ENCODE assay signal across 7 mouse cellular contexts in genomic region chr5:137031076-137032032, GRCm38 (mm10). TPM values are rescaled to one million over a fixed set of nuclear protein-coding genes. Genes with fewer than 3 reads are reported as not detected.
A peak's percentile ranks its signal among the peaks of the same experiment; 100 is the strongest.
DNase-seq lines count a peak whose midpoint lies in the region; ATAC-seq and TF ChIP-seq lines count a peak whose summit lies in the region.

No protein-coding gene starts in this region.

- no peak overlapping the region for H3K9ac ChIP-seq in embryonic facial prominence, embryonic 12.5 days
- peak overlapping the region; percentile 71 for H3K9ac ChIP-seq in hindbrain, embryonic 16.5 days (ENCODE audit: low read depth, low read length)
- no peak overlapping the region for H3K9ac ChIP-seq in liver, postnatal 0 days (replicated peaks)
- no peak overlapping the region for H3K9ac ChIP-seq in stomach, postnatal 0 days (ENCODE audit: low read length)

- H3K36me3 ChIP-seq in embryonic facial prominence, embryonic 12.5 days, result no peaks in the 10 kb centered on the region
- no peaks in the 10 kb centered on the region for H3K36me3 ChIP-seq in hindbrain, embryonic 16.5 days (ENCODE audit: control insufficient read depth, insufficient read depth, low read length)
- H3K36me3 ChIP-seq in liver, postnatal 0 days (replicated peaks; ENCODE audit: insufficient read depth, low read length), result peaks cover 4% of the 10 kb centered on the region
- no peaks in the 10 kb centered on the region; the same call in 1 of the 2 replicates for H3K36me3 ChIP-seq in stomach, postnatal 0 days (ENCODE audit: control insufficient read depth, insufficient read depth, low read length)

- H3K27me3 ChIP-seq in embryonic facial prominence, embryonic 12.5 days, result peaks cover 65% of the 10 kb centered on the region
- peaks cover 25% of the 10 kb centered on the region for H3K27me3 ChIP-seq in hindbrain, embryonic 16.5 days (replicated peaks; ENCODE audit: control insufficient read depth, insufficient read depth, low read length)
- H3K27me3 ChIP-seq in liver, postnatal 0 days (ENCODE audit: insufficient read depth, low read length), result peaks cover 61% of the 10 kb centered on the region
- peaks cover 27% of the 10 kb centered on the region for H3K27me3 ChIP-seq in stomach, postnatal 0 days (ENCODE audit: control insufficient read depth, insufficient read depth, low read length)

- H3K4me2 ChIP-seq in embryonic facial prominence, embryonic 12.5 days (replicated peaks), result peak overlapping the region; percentile 99
- peak overlapping the region; percentile 95 for H3K4me2 ChIP-seq in hindbrain, embryonic 16.5 days (ENCODE audit: low read length)
- H3K4me2 ChIP-seq in liver, postnatal 0 days (ENCODE audit: low read depth, low read length), result peak overlapping the region; percentile 76
- H3K4me2 ChIP-seq in stomach, postnatal 0 days (replicated peaks; ENCODE audit: low read depth), result peak overlapping the region; percentile 91

- TF ChIP-seq EP300 in liver, postnatal 0 days (IDR thresholded peaks at IDR 0.05; ENCODE audit: low read depth), result no peak
- TF ChIP-seq EP300 in stomach, postnatal 0 days (optimal IDR thresholded peaks at IDR 0.05), result no peak

- no peaks in the 10 kb centered on the region for H3K9me3 ChIP-seq in embryonic facial prominence, embryonic 12.5 days
- H3K9me3 ChIP-seq in hindbrain, embryonic 16.5 days (ENCODE audit: control insufficient read depth, low read length), result no peaks in the 10 kb centered on the region
- no peaks in the 10 kb centered on the region for H3K9me3 ChIP-seq in liver, postnatal 0 days (ENCODE audit: low read length)
- H3K9me3 ChIP-seq in stomach, postnatal 0 days (ENCODE audit: control insufficient read depth, low read length), result no peaks in the 10 kb centered on the region

- H3K4me1 ChIP-seq in embryonic facial prominence, embryonic 12.5 days, result peaks cover 33% of the 10 kb centered on the region
- H3K4me1 ChIP-seq in hindbrain, embryonic 16.5 days (ENCODE audit: control insufficient read depth, insufficient read depth, low read depth, low read length), result peaks cover 20% of the 10 kb centered on the region
- peaks cover 28% of the 10 kb centered on the region for H3K4me1 ChIP-seq in liver, postnatal 0 days (ENCODE audit: insufficient read depth)
- peaks cover 11% of the 10 kb centered on the region for H3K4me1 ChIP-seq in stomach, postnatal 0 days (replicated peaks; ENCODE audit: control insufficient read depth, insufficient read depth)

- peak overlapping the region; percentile 45 for H3K4me3 ChIP-seq in embryonic facial prominence, embryonic 12.5 days
- peak overlapping the region; percentile 53 for H3K4me3 ChIP-seq in hindbrain, embryonic 16.5 days (ENCODE audit: low read length)
- H3K4me3 ChIP-seq in liver, postnatal 0 days (ENCODE audit: low read depth, low read length), result peak overlapping the region; percentile 39
- H3K4me3 ChIP-seq in stomach, postnatal 0 days (ENCODE audit: low read depth, low read length), result peak overlapping the region; percentile 39

- ATAC-seq in embryonic facial prominence, embryonic 12.5 days (ENCODE audit: insufficient number of reproducible peaks, insufficient read depth, low FRiP score, low TSS enrichment), result no peak
- no peak for ATAC-seq in hindbrain, embryonic 16.5 days
- ATAC-seq in liver, postnatal 0 days, result no peak
- no peak for ATAC-seq in stomach, postnatal 0 days (ENCODE audit: low FRiP score, low TSS enrichment)

- no peak overlapping the region for H3K27ac ChIP-seq in embryonic facial prominence, embryonic 12.5 days
- no peak overlapping the region; the same call in 1 of the 2 replicates for H3K27ac ChIP-seq in hindbrain, embryonic 16.5 days (ENCODE audit: low read depth, low read length)
- H3K27ac ChIP-seq in liver, postnatal 0 days (ENCODE audit: low read depth), result no peak overlapping the region
- H3K27ac ChIP-seq in stomach, postnatal 0 days (replicated peaks), result no peak overlapping the region

- WGBS in embryonic facial prominence, embryonic 12.5 days, result under 1% methylated on average over 78 of the region's 78 CpGs
- under 1% methylated on average over 77 of the region's 78 CpGs for WGBS in hindbrain, embryonic 16.5 days
- 3% methylated on average over 78 of the region's 78 CpGs for WGBS in liver, postnatal 0 days (ENCODE audit: insufficient replicate concordance)
- 2% methylated on average over 78 of the region's 78 CpGs for WGBS in stomach, postnatal 0 days

- DNase-seq in ovary, postnatal 36 days (ENCODE audit: low spot score), result peak; percentile 46
- DNase-seq in ovary, postnatal 10 days (ENCODE audit: low spot score), result no peak
- peak; percentile 48 for DNase-seq in adrenal gland, adult 2 months
- DNase-seq in liver, postnatal 0 days, result peak; percentile 52
- DNase-seq in stomach, postnatal 0 days (ENCODE audit: low spot score), result peak; percentile 61

- TF ChIP-seq CTCF in liver, postnatal 0 days (IDR thresholded peaks at IDR 0.05; ENCODE audit: low read depth), result no peak
- TF ChIP-seq CTCF in stomach, postnatal 0 days (IDR thresholded peaks at IDR 0.05; ENCODE audit: low read depth), result no peak

RNA-seq across cellular contexts. Expression of gene Vgf, which starts 5.2 kb away (rescaled TPM):
- total RNA-seq in adrenal gland, adult 2 months (2021), result 10 to 100 TPM; 10.1 to 51.2 TPM
- polyA plus RNA-seq in adrenal gland, adult 2 months (2012; rRNA removed), result 5.3 and 7.0 TPM in 2 replicates
- 1.2 and 2.5 TPM in 2 replicates for polyA plus RNA-seq in embryonic facial prominence, embryonic 12.5 days (2016; fragmentation: Nextera tagmentation; extraction: Ambion mirVana)
- 14.1 and 17.0 TPM in 2 replicates for polyA plus RNA-seq in hindbrain, embryonic 16.5 days (2015; fragmentation: Nextera tagmentation; extraction: Ambion mirVana)
- not detected in 2 replicates for polyA plus RNA-seq in liver, postnatal 0 days (2015; fragmentation: Nextera tagmentation; extraction: Ambion mirVana)
- polyA plus RNA-seq in stomach, postnatal 0 days (2015; fragmentation: Nextera tagmentation; extraction: Ambion mirVana), result 1.8 TPM in 2 replicates

RNA-seq across cellular contexts. Expression of gene Ap1s1, which starts 14.6 kb away (rescaled TPM):
- 100 to 1,000 TPM in 1 of 2 experiments, 10 to 100 TPM in 1; 75.4 to 114 TPM for total RNA-seq in adrenal gland, adult 2 months (2021)
- polyA plus RNA-seq in adrenal gland, adult 2 months (2012; rRNA removed), result 46.5 and 56.7 TPM in 2 replicates
- polyA plus RNA-seq in embryonic facial prominence, embryonic 12.5 days (2016; fragmentation: Nextera tagmentation; extraction: Ambion mirVana), result 173 and 175 TPM in 2 replicates
- polyA plus RNA-seq in hindbrain, embryonic 16.5 days (2015; fragmentation: Nextera tagmentation; extraction: Ambion mirVana), result 242 and 260 TPM in 2 replicates
- 57.9 and 60.7 TPM in 2 replicates for polyA plus RNA-seq in liver, postnatal 0 days (2015; fragmentation: Nextera tagmentation; extraction: Ambion mirVana)
- 140 and 146 TPM in 2 replicates for polyA plus RNA-seq in stomach, postnatal 0 days (2015; fragmentation: Nextera tagmentation; extraction: Ambion mirVana)

RNA-seq across cellular contexts. Expression of gene Serpine1, which starts 40.7 kb away (rescaled TPM):
- 1 to 10 TPM; 3.9 to 5.3 TPM for total RNA-seq in adrenal gland, adult 2 months (2021)
- polyA plus RNA-seq in adrenal gland, adult 2 months (2012; rRNA removed), result 1.3 and 2.1 TPM in 2 replicates
- 0.25 and 0.36 TPM in 2 replicates for polyA plus RNA-seq in embryonic facial prominence, embryonic 12.5 days (2016; fragmentation: Nextera tagmentation; extraction: Ambion mirVana)
- 0.14 TPM in 1 of 2 replicates, not detected in the other for polyA plus RNA-seq in hindbrain, embryonic 16.5 days (2015; fragmentation: Nextera tagmentation; extraction: Ambion mirVana)
- 0.23 and 0.25 TPM in 2 replicates for polyA plus RNA-seq in liver, postnatal 0 days (2015; fragmentation: Nextera tagmentation; extraction: Ambion mirVana)
- polyA plus RNA-seq in stomach, postnatal 0 days (2015; fragmentation: Nextera tagmentation; extraction: Ambion mirVana), result 0.25 and 0.27 TPM in 2 replicates

RNA-seq across cellular contexts. Expression of gene Znhit1, which starts 43.5 kb away (rescaled TPM):
- total RNA-seq in adrenal gland, adult 2 months (2021), result 100 to 1,000 TPM; 102 to 109 TPM
- 151 and 155 TPM in 2 replicates for polyA plus RNA-seq in adrenal gland, adult 2 months (2012; rRNA removed)
- polyA plus RNA-seq in embryonic facial prominence, embryonic 12.5 days (2016; fragmentation: Nextera tagmentation; extraction: Ambion mirVana), result 115 and 128 TPM in 2 replicates
- polyA plus RNA-seq in hindbrain, embryonic 16.5 days (2015; fragmentation: Nextera tagmentation; extraction: Ambion mirVana), result 144 and 156 TPM in 2 replicates
- 44.1 and 47.2 TPM in 2 replicates for polyA plus RNA-seq in liver, postnatal 0 days (2015; fragmentation: Nextera tagmentation; extraction: Ambion mirVana)
- polyA plus RNA-seq in stomach, postnatal 0 days (2015; fragmentation: Nextera tagmentation; extraction: Ambion mirVana), result 81.0 and 89.1 TPM in 2 replicates

RNA-seq across cellular contexts. Expression of gene Plod3, which starts 44.5 kb away (rescaled TPM):
- total RNA-seq in adrenal gland, adult 2 months (2021), result 10 to 100 TPM; 68.5 to 74.3 TPM
- 75.6 and 86.3 TPM in 2 replicates for polyA plus RNA-seq in adrenal gland, adult 2 months (2012; rRNA removed)
- 41.5 and 51.4 TPM in 2 replicates for polyA plus RNA-seq in embryonic facial prominence, embryonic 12.5 days (2016; fragmentation: Nextera tagmentation; extraction: Ambion mirVana)
- 36.3 and 39.7 TPM in 2 replicates for polyA plus RNA-seq in hindbrain, embryonic 16.5 days (2015; fragmentation: Nextera tagmentation; extraction: Ambion mirVana)
- polyA plus RNA-seq in liver, postnatal 0 days (2015; fragmentation: Nextera tagmentation; extraction: Ambion mirVana), result 7.6 and 8.8 TPM in 2 replicates
- polyA plus RNA-seq in stomach, postnatal 0 days (2015; fragmentation: Nextera tagmentation; extraction: Ambion mirVana), result 16.4 and 17.2 TPM in 2 replicates
